Mouse (Mus musculus) heart, adult 9 months (tissue): ENCODE results near the gene Tex19.1.
"Not testable (repeated sequence)": the region's sequence is repeated elsewhere in the genome, so short reads cannot be mapped to it uniquely, and the experiment has no call there.

Source experiments
- DNase-seq, 2 experiments: peaks; one replicate each; pipeline ENCODE4 v3.0.0; 2022; ENCODE audit warnings: low spot score in 2 of 2

Gene Tex19.1

DNA sequence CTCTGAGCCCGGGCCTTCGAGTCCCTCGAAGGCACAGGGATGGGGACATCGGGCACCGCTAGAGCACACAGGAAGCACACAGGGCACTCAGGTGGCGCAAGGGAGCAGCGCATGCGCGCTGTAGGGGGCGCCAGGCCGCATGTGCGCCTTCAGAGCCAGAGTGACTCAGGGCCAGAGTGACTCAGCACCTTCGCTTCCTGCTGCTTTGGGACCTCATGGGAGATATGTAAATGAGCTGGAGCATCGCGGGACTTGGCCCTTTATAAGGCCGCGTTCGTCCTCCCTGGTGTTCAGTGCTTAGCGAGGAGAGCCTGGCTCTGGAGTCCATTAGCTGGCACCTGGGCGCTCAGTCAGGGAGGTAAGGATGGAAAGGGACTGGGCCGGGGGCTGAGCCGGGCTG is at the start of gene Tex19.1:
TSS of gene Tex19.1 (plus strand) at position 279 of the 400 bp plus-strand sequence.
- no peak for DNase-seq

- DNase-seq = no peak
These were observed 46.2 kb upstream of the Tex19.1 start for GRCm38 (mm10) chr11:121099762-121100161.

- no peak for DNase-seq
These were observed 45.3 kb upstream of the Tex19.1 start for GRCm38 (mm10) chr11:121100692-121101091.

DNA sequence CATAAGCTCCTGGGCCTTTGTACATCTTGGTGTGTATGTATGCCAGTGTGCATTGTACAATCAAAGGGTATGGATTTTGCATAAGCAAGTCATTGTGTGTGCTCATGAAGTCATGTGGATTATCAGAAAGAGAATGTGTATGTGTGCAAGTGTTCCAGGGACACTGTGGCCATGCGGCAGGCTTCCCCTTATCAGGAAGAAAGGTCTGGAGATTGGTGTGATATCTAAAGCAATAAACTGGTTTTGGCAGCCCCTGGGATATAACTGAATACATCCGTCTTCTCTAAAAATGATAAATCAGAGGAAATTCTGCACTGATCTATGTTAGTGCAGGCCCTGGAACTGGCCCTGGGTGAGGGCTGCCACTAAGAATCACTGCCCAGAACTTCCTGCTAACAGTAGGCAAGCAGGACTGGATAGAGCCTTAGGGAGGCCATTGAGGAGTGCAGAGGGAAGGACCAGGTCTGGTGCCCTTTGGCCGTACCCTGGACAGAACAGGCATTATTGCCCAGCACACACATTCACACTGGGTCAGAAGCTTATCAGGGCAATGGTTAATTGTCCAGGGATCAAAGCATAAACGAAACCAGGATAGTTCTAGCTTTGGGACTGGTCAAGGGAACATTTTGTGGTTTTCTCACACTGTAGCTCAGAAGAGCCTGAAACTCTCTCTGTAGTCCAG is 44.7 kb upstream of the Tex19.1 start:
- DNase-seq = no peak

GRCm38 (mm10) chr11:121107242-121107641 is 38.7 kb upstream of the Tex19.1 start:
- DNase-seq = not testable (repeated sequence)

DNA sequence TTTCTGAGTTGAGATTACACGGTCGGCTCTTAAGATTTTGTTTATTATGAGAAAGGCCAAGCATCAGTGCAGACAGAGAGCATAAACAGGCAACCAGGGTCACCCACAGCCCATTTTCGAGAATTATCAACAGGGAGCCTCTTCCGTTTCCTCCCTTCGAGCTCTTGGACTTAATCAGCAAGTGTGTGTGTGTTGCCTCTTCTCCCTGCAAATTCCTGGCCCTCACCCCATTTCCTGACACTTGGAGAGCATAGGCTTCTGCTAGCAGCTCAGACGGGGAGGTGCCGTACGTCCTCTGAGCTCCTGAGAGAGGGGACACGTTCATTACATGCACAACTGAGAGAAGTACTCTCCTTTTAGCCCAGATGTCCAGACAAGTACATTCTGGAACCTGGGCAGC is 37.9 kb upstream of the Tex19.1 start:
- peak in 1 of 2 experiments; percentile 22 for DNase-seq

DNA sequence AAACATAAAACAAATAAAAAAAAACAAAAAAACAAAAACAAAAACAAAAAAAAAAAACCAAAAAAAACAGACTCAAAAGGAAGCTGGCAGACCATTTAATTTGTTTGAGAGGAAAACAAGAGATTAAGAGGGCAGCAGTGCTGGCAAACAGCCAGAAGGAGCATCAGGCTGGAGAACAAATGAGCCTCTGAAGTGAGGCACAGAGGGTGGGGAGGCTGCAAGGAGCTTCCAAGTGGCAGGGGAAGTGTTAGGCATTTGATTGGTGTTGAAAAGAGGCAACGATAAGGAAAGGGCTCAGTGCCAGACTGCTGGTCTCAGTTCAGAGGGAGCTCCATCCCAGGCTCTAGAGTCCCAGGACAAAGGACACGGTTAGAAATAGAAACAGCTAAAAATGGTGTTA is 36.0 kb upstream of the Tex19.1 start:
- DNase-seq = peak; percentile 55 to 75

- DNase-seq = no peak
These were observed 34.9 kb upstream of the Tex19.1 start for GRCm38 (mm10) chr11:121111051-121111450.

GRCm38 (mm10) chr11:121111601-121112000 is 34.3 kb upstream of the Tex19.1 start:
- no peak for DNase-seq

GRCm38 (mm10) chr11:121112091-121112775 is 33.7 kb upstream of the Tex19.1 start:
- DNase-seq = no peak

DNA sequence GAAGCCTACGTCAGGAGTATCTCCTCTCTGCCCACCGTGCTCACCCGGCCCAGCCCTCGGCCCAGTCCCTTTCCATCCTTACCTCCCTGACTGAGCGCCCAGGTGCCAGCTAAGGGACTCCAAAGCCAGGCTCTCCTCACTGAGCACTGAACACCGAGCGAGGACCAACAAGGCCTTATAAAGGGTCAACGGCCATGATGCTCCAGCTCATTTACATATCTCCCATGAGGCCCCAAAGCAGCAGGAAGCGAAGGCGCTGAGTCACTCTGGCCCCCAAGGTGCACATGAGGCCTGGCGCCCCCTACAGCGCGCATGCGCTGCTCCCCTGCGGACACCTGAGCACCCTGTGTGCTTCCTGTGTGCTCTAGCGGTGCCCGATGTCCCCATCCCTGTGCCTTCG is 27.8 kb upstream of the Tex19.1 start:
- DNase-seq = no peak

DNA sequence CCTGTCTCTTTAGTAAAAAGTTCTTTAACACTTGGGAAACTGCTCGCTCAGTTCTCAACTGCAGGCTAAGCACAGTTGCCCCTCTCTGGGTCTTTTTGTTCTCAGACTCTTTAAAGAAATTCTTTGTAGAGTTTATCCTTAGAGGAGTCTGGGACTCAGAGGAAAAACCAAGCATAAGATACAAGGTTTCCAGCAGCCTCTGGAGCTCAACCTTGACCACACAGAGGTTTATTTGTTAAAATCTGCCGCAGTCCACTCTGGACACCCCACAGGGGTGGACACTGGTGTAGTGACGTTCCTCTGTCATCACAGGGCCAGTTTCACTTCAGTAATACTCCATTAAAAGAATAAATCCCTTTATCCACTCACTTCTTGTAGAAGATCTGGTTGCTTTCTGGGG is 27.4 kb upstream of the Tex19.1 start, which contains the start of gene Tex19.2:
TSS of gene Tex19.2 (minus strand) at position 101 of the 400 bp plus-strand sequence.
- no peak for DNase-seq

- DNase-seq = no peak
These were observed 24.8 kb upstream of the Tex19.1 start for GRCm38 (mm10) chr11:121121151-121121550.

GRCm38 (mm10) chr11:121122024-121122670 is 23.8 kb upstream of the Tex19.1 start:
- no peak for DNase-seq

DNA sequence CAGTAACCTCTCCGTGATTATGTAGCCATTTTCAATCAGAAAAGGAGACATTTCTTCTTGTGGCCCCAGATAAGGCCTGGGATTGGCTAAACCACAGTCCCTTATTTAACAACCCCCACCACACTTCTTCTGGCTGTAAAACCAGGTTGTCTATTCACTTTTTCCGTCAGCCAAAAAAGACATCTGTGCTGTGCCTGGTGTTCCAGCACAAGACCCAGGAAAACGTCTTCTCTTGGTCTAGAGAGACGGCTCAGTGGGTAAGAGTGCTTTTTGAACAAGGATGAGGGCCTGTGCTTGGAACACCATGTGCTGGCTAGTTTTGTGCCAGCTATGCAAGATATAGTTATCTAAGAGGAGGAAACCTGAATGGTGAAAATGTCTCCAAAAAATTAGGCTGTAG is 22.5 kb upstream of the Tex19.1 start:
- DNase-seq = no peak

- no peak for DNase-seq
These were observed 20.3 kb upstream of the Tex19.1 start for GRCm38 (mm10) chr11:121125522-121126172.

DNA sequence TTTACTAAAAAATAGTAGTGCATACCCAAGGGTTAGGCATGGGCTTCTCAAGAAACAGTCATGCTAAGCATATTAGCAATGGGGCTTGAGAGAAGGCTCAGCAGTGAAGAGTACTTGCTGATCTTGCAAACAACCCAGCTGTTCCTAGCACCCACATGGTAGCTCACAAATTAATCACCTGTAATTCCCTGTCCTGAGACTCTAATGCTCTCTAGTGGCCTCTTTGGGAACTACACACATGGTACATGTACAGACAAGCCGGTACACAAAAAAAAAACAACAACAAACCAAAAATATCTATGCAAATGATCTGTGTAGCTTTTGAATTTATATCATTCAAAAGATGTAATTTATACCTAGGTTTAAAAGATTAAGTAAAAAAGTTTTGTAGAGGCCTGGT is 19.5 kb upstream of the Tex19.1 start:
- DNase-seq = no peak

DNA sequence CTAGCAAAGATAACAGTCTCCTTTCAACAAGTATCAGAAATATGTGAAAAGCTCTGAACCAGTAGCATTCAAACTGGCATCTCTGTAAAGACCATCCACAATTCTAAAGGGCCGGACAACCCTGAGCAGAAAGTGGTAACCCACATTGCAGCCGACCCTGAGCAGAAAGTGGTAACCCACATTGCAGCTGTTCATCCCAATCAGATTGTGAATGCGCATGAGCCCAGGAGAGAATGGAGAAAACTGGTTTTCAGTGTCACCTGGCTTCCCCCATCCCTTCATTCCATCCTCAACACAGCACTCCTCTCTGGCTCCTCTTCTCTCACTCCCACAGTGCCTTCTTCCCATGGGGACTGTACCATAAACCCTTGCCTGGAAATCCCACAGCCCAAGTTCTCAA is 18.5 kb upstream of the Tex19.1 start:
- no peak for DNase-seq

GRCm38 (mm10) chr11:121129616-121130015 is 16.3 kb upstream of the Tex19.1 start:
- DNase-seq = peak in 1 of 2 experiments; percentile 9

DNA sequence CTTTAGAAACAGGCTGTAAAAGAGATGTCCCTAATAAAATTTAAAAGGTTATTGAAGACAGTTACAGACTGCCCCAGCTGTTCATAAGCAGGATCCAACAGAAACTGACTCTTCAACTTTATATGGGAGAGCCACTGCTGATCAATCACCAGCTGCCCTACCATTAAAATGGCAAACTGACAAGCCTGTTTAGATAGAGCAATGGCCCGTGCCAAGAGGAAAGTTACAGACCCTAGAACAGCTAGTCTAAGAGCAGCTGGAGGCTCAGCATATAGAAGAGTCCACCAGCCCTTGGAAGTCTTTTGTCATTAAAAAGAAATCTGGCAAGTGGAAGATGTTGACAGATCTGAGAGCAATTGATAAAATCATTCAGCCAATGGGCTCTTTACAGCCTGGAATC is 11.3 kb upstream of the Tex19.1 start:
- no peak for DNase-seq

GRCm38 (mm10) chr11:121137682-121138081 is 8.3 kb upstream of the Tex19.1 start:
- DNase-seq = no peak

DNA sequence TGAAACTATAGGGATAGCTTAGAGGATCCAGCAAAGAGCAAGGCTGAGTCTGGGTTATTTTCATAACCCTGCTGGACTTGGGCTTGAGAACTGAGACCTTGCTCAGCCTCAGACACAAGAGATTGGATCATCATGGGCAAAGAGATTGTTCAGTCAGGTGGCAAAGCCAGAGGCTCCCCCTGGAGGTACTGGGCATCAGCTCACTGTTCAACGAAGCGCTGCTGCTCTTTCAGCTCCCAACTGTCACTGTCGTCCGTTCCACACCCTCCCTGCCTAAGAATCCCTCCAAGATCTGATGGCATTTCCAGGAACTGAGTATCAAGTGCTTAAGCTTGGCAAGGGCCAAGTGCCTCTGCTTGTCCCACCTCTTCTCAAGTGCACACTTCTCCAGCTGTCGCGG is 7.2 kb upstream of the Tex19.1 start:
- no peak for DNase-seq
